Mouse (Mus musculus) MEL (cell line): ENCODE measurements at regions not wholly inside any gene's neighbourhood (a gene's known extent, or its start where the extent isn't known, plus 50 kb on each side); places are given as distances from the start of the nearest gene placed in this dataset.

ENCODE experiments used
- DNase-seq: peaks from one replicate; pipeline ENCODE4 v3.0.0; 2011; ENCODE audit warnings: low read depth, low spot score
- H3K27ac ChIP-seq: 2 replicates; pipeline ENCODE4 v1.5.1; 2012; ENCODE audit warnings: low read depth, mild to moderate bottlenecking, control low read depth, low read length, moderate library complexity; ENCODE audit not compliant: control insufficient read depth
- H3K27me3 ChIP-seq, 2 experiments: fragments of 150-350 bp in 1 of 2; sonication (generic) in 1 of 2; 2 replicates each; pipeline ENCODE4 v1.6.1; 2012; ENCODE audit warnings: low read length in 2 of 2, mild to moderate bottlenecking in 2 of 2, improper control_type of control experiment in 1 of 2, moderate library complexity in 1 of 2; ENCODE audit not compliant: insufficient read depth in 2 of 2, control insufficient read depth in 1 of 2
- H3K36me3 ChIP-seq, 2 experiments: 2 replicates each; pipeline ENCODE4 v1.6.1; 2012 to 2014; ENCODE audit warnings: low read length in 2 of 2, improper control_type of control experiment in 1 of 2, inconsistent platforms in 1 of 2, mild to moderate bottlenecking in 1 of 2; ENCODE audit not compliant: insufficient read depth in 2 of 2, control insufficient read depth in 1 of 2
- H3K4me1 ChIP-seq, 2 experiments: fragments of 150-350 bp in 1 of 2; sonication (generic) in 1 of 2; 2 replicates each; pipeline ENCODE4 v1.6.1; 2012; ENCODE audit warnings: low read length in 2 of 2, improper control_type of control experiment in 1 of 2, mild to moderate bottlenecking in 1 of 2; ENCODE audit not compliant: insufficient read depth in 2 of 2, control insufficient read depth in 1 of 2
- H3K4me3 ChIP-seq, 2 experiments: fragments of 150-350 bp in 1 of 2; sonication (generic) in 1 of 2; 2 replicates each; pipeline ENCODE4 v1.5.1; 2012; ENCODE audit warnings: low read depth in 2 of 2, low read length in 2 of 2, mild to moderate bottlenecking in 2 of 2, moderate library complexity in 2 of 2, control low read depth in 1 of 2, improper control_type of control experiment in 1 of 2; ENCODE audit not compliant: control insufficient read depth in 1 of 2, insufficient read depth in 1 of 2
- H3K79me2 ChIP-seq: 2 replicates; pipeline ENCODE4 v1.6.1; 2012; ENCODE audit warnings: mild to moderate bottlenecking, low read length, moderate library complexity; ENCODE audit not compliant: control insufficient read depth, poor library complexity, insufficient read depth
- H3K9ac ChIP-seq: 2 replicates; pipeline ENCODE4 v1.6.1; 2012; ENCODE audit warnings: low read depth, mild to moderate bottlenecking, control low read depth, low read length, moderate library complexity; ENCODE audit not compliant: control insufficient read depth, poor library complexity, severe bottlenecking
- H3K9me3 ChIP-seq: fragments of 150-350 bp; sonication (generic); replicated peaks from 2 replicates; pipeline ENCODE4 v1.6.1; 2012; ENCODE audit warnings: mild to moderate bottlenecking, low read length, improper control_type of control experiment, moderate library complexity; ENCODE audit not compliant: insufficient read depth
- CTCF ChIP-seq, 3 experiments: IDR thresholded peaks in 2 of 3; conservative IDR thresholded peaks in 1 of 3; 2 replicates each; pipeline ENCODE4 v1.5.1; 2011 to 2012; ENCODE audit warnings: low read length in 3 of 3, low read depth in 2 of 3, mild to moderate bottlenecking in 2 of 3, improper control_type of control experiment in 1 of 3, inconsistent platforms in 1 of 3, mixed read lengths in 1 of 3, moderate library complexity in 1 of 3; ENCODE audit not compliant: control insufficient read depth in 1 of 3, insufficient read depth in 1 of 3, poor library complexity in 1 of 3, severe bottlenecking in 1 of 3
- ELF1 ChIP-seq: IDR thresholded peaks from 2 replicates; pipeline ENCODE4 v1.6.1; 2014; ENCODE audit warnings: low read depth, mild to moderate bottlenecking, inconsistent platforms, low read length, improper control_type of control experiment, moderate library complexity
- JUND ChIP-seq: IDR thresholded peaks from 2 replicates; pipeline ENCODE4 v1.6.1; 2011; ENCODE audit warnings: low read depth, mild to moderate bottlenecking, improper control_type of control experiment, low read length
- MAZ ChIP-seq: IDR thresholded peaks from 2 replicates; pipeline ENCODE4 v1.6.1; 2012; ENCODE audit warnings: low read depth, mild to moderate bottlenecking, inconsistent platforms, low read length, improper control_type of control experiment
- MEF2A ChIP-seq: IDR thresholded peaks from 2 replicates; pipeline ENCODE4 v1.6.1; 2014; ENCODE audit warnings: low read depth, mild to moderate bottlenecking, inconsistent platforms, low read length, improper control_type of control experiment; ENCODE audit not compliant: poor library complexity, insufficient replicate concordance, severe bottlenecking; ENCODE audit errors: extremely low read depth
- NELFE ChIP-seq: IDR thresholded peaks from 2 replicates; pipeline ENCODE4 v1.6.1; 2011; ENCODE audit warnings: low read depth, low read length, improper control_type of control experiment
- NRF1 ChIP-seq: IDR thresholded peaks from 2 replicates; pipeline ENCODE4 v1.6.1; 2014; ENCODE audit warnings: low read depth, mild to moderate bottlenecking, inconsistent platforms, low read length, improper control_type of control experiment, moderate library complexity; ENCODE audit not compliant: poor library complexity, insufficient read depth, severe bottlenecking
- POLR2A ChIP-seq, 2 experiments: IDR thresholded peaks; 2 replicates each; pipeline ENCODE4 v1.6.1; 2011 to 2012; ENCODE audit warnings: low read length in 2 of 2, mild to moderate bottlenecking in 2 of 2, control low read depth in 1 of 2, improper control_type of control experiment in 1 of 2, low read depth in 1 of 2, moderate library complexity in 1 of 2; ENCODE audit not compliant: control insufficient read depth in 1 of 2, insufficient read depth in 1 of 2, poor library complexity in 1 of 2
- POLR2AphosphoS2 ChIP-seq: IDR thresholded peaks from 2 replicates; pipeline ENCODE4 v1.6.1; 2011; ENCODE audit warnings: low read length, improper control_type of control experiment
- POLR2AphosphoS5 ChIP-seq: IDR thresholded peaks from 2 replicates; pipeline ENCODE4 v1.6.1; 2012; ENCODE audit warnings: low read depth, borderline replicate concordance, mild to moderate bottlenecking, inconsistent platforms, low read length, moderate library complexity, mixed read lengths
- RAD21 ChIP-seq: IDR thresholded peaks from 2 replicates; pipeline ENCODE4 v1.6.1; 2011; ENCODE audit warnings: mild to moderate bottlenecking, low read depth, low read length, improper control_type of control experiment
- RCOR1 ChIP-seq: IDR thresholded peaks from 2 replicates; pipeline ENCODE4 v1.6.1; 2012; ENCODE audit warnings: low read depth, mild to moderate bottlenecking, inconsistent platforms, low read length, improper control_type of control experiment
- SMC3 ChIP-seq: IDR thresholded peaks from 2 replicates; pipeline ENCODE4 v1.6.1; 2011; ENCODE audit warnings: low read depth, low read length, improper control_type of control experiment
- TAL1 ChIP-seq: IDR thresholded peaks from 2 replicates; pipeline ENCODE4 v1.6.1; 2012; ENCODE audit warnings: mild to moderate bottlenecking, inconsistent platforms, low read length, moderate library complexity, mixed read lengths
- TBP ChIP-seq: IDR thresholded peaks from 2 replicates; pipeline ENCODE4 v1.8.0; 2011; ENCODE audit warnings: low read depth, low read length, improper control_type of control experiment
- USF2 ChIP-seq, 2 experiments: IDR thresholded peaks; 2 replicates each; pipeline ENCODE4 v1.6.1; 2011 to 2012; ENCODE audit warnings: improper control_type of control experiment in 2 of 2, low read length in 2 of 2, borderline replicate concordance in 1 of 2, inconsistent platforms in 1 of 2, low read depth in 1 of 2, mild to moderate bottlenecking in 1 of 2; ENCODE audit not compliant: insufficient read depth in 1 of 2
- ZNF384 ChIP-seq: IDR thresholded peaks from 2 replicates; pipeline ENCODE4 v1.6.1; 2012; ENCODE audit warnings: low read depth, mild to moderate bottlenecking, inconsistent platforms, low read length, improper control_type of control experiment

- no peak overlapping the region for H3K4me3 ChIP-seq
- no peak overlapping the region for H3K9ac ChIP-seq
- no peak for TF ChIP-seq POLR2AphosphoS5
- no peak for TF ChIP-seq NELFE
- TF ChIP-seq, all 39 proteins: peak for 0
- H3K4me1 ChIP-seq, result no peaks in the 10 kb centered on the region
- H3K36me3 ChIP-seq, result no peaks in the 10 kb centered on the region
- DNase-seq, result no peak
- no peaks in the 10 kb centered on the region for H3K27me3 ChIP-seq
- no peaks in the 10 kb centered on the region for H3K79me2 ChIP-seq
- H3K27ac ChIP-seq, result no peak overlapping the region
- H3K9me3 ChIP-seq, result no peaks in the 10 kb centered on the region
These were observed 128.6 kb upstream of the Mmadhc start for GRCm38 (mm10) chr2:50425151-50425550.

- no peaks in the 10 kb centered on the region for H3K4me1 ChIP-seq
- no peaks in the 10 kb centered on the region for H3K27me3 ChIP-seq
- H3K9me3 ChIP-seq, result no peaks in the 10 kb centered on the region
- TF ChIP-seq CTCF (IDR thresholded peaks at IDR 0.05 in 2 of 3, conservative IDR thresholded peaks at IDR 0.05 in 1 of 3; ENCODE audit: control insufficient read depth in 1 of 3, insufficient read depth in 1 of 3, low read depth in 2 of 3, low read length in 3 of 3, poor library complexity in 1 of 3, severe bottlenecking in 1 of 3) (no peak), RCOR1 (no peak)
- TF ChIP-seq, all 39 proteins: peak for 0
- Histone ChIP-seq H3K36me3 (no peaks in the 10 kb centered on the region), H3K9ac (no peak overlapping the region), H3K79me2 (no peaks in the 10 kb centered on the region), H3K27ac (no peak overlapping the region), H3K4me3 (no peak overlapping the region)
- DNase-seq, result no peak
These were observed 123.0 kb upstream of the Mmadhc start for GRCm38 (mm10) chr2:50419648-50420047.

- Histone ChIP-seq H3K27me3 (no peaks in the 10 kb centered on the region), H3K27ac (no peak overlapping the region), H3K4me3 (no peak overlapping the region), H3K79me2 (no peaks in the 10 kb centered on the region), H3K4me1 (no peaks in the 10 kb centered on the region), H3K9ac (no peak overlapping the region), H3K9me3 (no peaks in the 10 kb centered on the region), H3K36me3 (no peaks in the 10 kb centered on the region)
- TF ChIP-seq POLR2A (IDR thresholded peaks at IDR 0.05; ENCODE audit: control insufficient read depth in 1 of 2, insufficient read depth in 1 of 2, low read depth in 1 of 2, low read length in 2 of 2, poor library complexity in 1 of 2) (no peak), RAD21 (no peak), SMC3 (no peak), POLR2AphosphoS2 (no peak), ZNF384 (no peak), MEF2A (no peak), USF2 (IDR thresholded peaks at IDR 0.05; ENCODE audit: borderline replicate concordance in 1 of 2, insufficient read depth in 1 of 2, low read depth in 1 of 2, low read length in 2 of 2) (no peak), JUND (no peak), TBP (no peak), TAL1 (no peak), MAZ (no peak), NRF1 (no peak), ELF1 (no peak)
- no peak for DNase-seq
These were observed 121.0 kb upstream of the Mmadhc start for GRCm38 (mm10) chr2:50417643-50418042.
